Mouse (Mus musculus): ENCODE measurements around the gene Tsga10. TPM values are rescaled to one million over a fixed set of nuclear protein-coding genes. Genes with fewer than 3 reads are reported as not detected.
"Not testable (repeated sequence)": the region's sequence is repeated elsewhere in the genome, so short reads cannot be mapped to it uniquely, and the experiment has no call there.

The Tsga10 gene
- polyA plus RNA-seq, 2 experiments, result 0.83 to 1.4 TPM

DNA sequence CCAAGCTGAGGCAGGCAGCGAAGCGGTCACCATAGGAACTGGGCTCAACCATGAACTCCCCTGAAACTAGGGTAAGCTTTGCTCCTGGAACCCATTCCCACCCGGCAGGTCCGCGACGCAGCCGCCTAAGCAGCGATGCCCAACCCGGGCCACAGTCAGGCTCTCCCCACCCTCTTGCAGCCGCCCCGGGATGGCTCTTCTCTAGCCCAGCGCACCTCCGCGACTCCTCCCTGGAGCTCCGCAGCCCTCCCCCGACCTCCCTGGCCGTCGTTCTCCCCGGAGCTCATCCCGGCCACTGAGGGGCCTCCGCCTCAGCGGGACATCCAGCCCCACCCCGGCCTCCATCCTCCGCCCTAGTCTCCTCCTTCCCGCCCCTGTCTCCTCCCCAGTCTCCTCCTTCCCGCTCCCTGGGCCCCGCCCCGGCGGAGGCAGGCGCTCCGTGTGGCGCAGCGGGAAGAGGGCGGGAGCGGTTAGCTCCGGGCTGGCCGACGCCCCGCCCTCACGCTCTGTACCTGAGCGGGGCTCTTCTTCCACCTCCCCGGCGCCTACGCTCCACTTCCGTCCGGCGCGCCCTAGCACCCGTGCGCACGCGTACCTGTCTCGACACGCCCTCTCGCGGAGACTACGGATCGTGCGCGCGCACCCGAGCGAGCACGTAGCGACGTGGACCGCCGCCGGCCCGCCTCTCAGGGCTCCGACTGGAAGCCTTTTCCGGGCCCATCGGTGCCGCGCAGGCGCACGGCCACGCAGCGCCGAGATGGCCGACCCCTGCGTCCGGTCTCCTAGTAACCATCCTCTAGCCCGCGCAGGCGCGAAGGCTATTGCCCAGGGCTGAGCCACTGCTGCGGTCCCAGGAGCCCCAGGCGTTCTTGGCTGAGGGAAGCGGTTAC is 1.5 kb downstream of the Tsga10 start:
- Histone ChIP-seq H3K9me3 (ENCODE audit: control insufficient read depth, low read length) (no peaks in the 10 kb centered on the region), H3K9ac (replicated peaks) (peak overlapping the region; percentile 69), H3K27me3 (ENCODE audit: control insufficient read depth, insufficient read depth, low read length) (no peaks in the 10 kb centered on the region), H3K4me1 (replicated peaks; ENCODE audit: control insufficient read depth in 2 of 2, insufficient read depth in 2 of 2, low read length in 1 of 2) (peaks cover 9 to 16% of the 10 kb centered on the region in 2 experiments), H3K36me3 (replicated peaks; ENCODE audit: control insufficient read depth, insufficient read depth, low read depth) (no peaks in the 10 kb centered on the region), H3K4me2 (ENCODE audit: low read depth) (peak overlapping the region; percentile 98), H3K27ac (peak overlapping the region; percentile 68), H3K4me3 (ENCODE audit: insufficient read depth in 1 of 2, low read depth in 2 of 2, low read length in 2 of 2) (peak overlapping the region; percentile 64 to 89)
- TF ChIP-seq CTCF (IDR thresholded peaks at IDR 0.05; ENCODE audit: low read depth) (peak; percentile 55), EP300 (IDR thresholded peaks at IDR 0.05; ENCODE audit: low read depth) (no peak)
- WGBS (ENCODE audit: insufficient replicate concordance), result under 1% methylated on average over 90 of the region's 90 CpGs
- ATAC-seq (ENCODE audit: insufficient read depth), result peak; percentile 97
- peak; percentile 95 to 98 (median 97) for DNase-seq (ENCODE audit: low read depth in 3 of 3, low spot score in 3 of 3)

DNA sequence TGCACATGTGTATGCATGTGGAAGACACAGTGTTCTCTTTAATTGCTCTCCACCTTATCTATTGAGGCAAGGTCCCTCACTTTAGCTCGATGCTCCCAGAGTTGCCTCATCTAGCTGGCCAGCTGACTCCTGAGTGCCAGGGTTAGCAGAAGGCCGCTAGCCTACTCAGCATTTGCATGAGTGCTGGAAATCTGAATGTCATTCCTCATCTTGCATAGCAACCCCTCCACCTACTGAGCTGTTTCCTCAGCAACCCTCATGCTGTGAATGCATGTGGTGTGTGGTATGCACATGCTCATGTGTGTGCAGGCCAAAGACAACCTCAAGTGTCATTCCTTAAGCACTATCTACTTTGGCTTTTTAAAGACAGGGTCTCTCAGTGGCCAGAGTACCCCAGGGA is 15.5 kb downstream of the Tsga10 start:
- Histone ChIP-seq H3K4me3 (ENCODE audit: insufficient read depth in 1 of 2, low read depth in 2 of 2, low read length in 2 of 2) (no peak overlapping the region), H3K9ac (replicated peaks) (no peak overlapping the region), H3K27ac (no peak overlapping the region), H3K9me3 (ENCODE audit: control insufficient read depth, low read length) (no peaks in the 10 kb centered on the region), H3K36me3 (replicated peaks; ENCODE audit: control insufficient read depth, insufficient read depth, low read depth) (no peaks in the 10 kb centered on the region), H3K27me3 (ENCODE audit: control insufficient read depth, insufficient read depth, low read length) (no peaks in the 10 kb centered on the region), H3K4me2 (ENCODE audit: low read depth) (no peak overlapping the region), H3K4me1 (replicated peaks; ENCODE audit: control insufficient read depth in 2 of 2, insufficient read depth in 2 of 2, low read length in 1 of 2) (no peaks in the 10 kb centered on the region)
- 36% methylated on average over 2 of the region's 2 CpGs for WGBS (ENCODE audit: insufficient replicate concordance)
- TF ChIP-seq EP300 (IDR thresholded peaks at IDR 0.05; ENCODE audit: low read depth) (no peak), CTCF (IDR thresholded peaks at IDR 0.05; ENCODE audit: low read depth) (no peak)
- DNase-seq (ENCODE audit: low read depth in 3 of 3, low spot score in 3 of 3), result no peak
- ATAC-seq (ENCODE audit: insufficient read depth), result no peak

DNA sequence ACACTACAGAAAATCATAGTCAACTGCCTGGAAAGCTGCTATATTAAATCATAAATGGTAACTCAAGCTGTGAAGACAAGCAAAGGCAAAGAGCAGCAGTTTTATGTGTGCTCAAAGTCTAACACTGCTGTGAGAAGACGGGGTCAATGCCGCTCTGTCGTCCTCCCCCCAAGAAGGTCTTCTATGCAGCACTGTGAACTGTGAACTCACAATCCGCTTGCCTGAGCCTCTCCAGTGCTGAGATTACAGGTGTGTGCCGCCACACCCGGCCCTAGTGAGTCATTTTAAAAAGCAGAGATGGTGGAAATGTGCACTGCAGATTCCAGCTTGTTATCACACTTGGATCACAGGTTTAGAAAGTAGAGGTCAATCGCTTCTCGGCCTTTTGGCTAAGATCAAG is 19.4 kb downstream of the Tsga10 start:
- no peaks in the 10 kb centered on the region for H3K27me3 ChIP-seq (ENCODE audit: control insufficient read depth, insufficient read depth, low read length)
- no peaks in the 10 kb centered on the region for H3K4me1 ChIP-seq (replicated peaks; ENCODE audit: control insufficient read depth in 2 of 2, insufficient read depth in 2 of 2, low read length in 1 of 2)
- no peak for TF ChIP-seq CTCF (IDR thresholded peaks at IDR 0.05; ENCODE audit: low read depth)
- TF ChIP-seq EP300 (IDR thresholded peaks at IDR 0.05; ENCODE audit: low read depth), result no peak
- no peaks in the 10 kb centered on the region for H3K9me3 ChIP-seq (ENCODE audit: control insufficient read depth, low read length)
- H3K36me3 ChIP-seq (replicated peaks; ENCODE audit: control insufficient read depth, insufficient read depth, low read depth), result no peaks in the 10 kb centered on the region
- no peak overlapping the region for H3K27ac ChIP-seq
- H3K9ac ChIP-seq (replicated peaks), result no peak overlapping the region
- H3K4me3 ChIP-seq (ENCODE audit: insufficient read depth in 1 of 2, low read depth in 2 of 2, low read length in 2 of 2), result no peak overlapping the region
- H3K4me2 ChIP-seq (ENCODE audit: low read depth), result no peak overlapping the region
- DNase-seq (ENCODE audit: low read depth in 3 of 3, low spot score in 3 of 3) (no peak), ATAC-seq (ENCODE audit: insufficient read depth) (no peak)
- 64% methylated on average over 8 of the region's 8 CpGs for WGBS (ENCODE audit: insufficient replicate concordance)

DNA sequence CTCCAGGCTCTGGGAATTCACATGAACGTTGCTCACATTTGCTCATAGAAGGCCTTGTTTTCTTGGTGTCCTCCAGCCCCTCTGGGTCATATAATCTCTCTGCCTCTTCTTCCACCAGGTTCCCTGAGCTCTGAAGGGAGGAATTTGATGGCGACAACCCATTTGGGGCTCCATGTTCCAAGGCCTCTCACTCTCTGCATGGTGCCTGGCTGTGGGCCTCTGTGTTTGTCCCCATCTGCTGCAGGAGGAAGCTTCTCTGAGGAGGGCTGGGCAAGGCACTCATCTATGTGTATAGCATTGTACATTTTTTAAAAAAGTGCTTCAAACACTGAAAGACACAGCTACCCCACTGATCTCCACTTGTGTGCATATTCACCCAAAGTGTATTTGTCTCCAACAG is 34.5 kb downstream of the Tsga10 start:
- WGBS (ENCODE audit: insufficient replicate concordance), result 58% methylated on average over 2 of the region's 2 CpGs
- Histone ChIP-seq H3K4me2 (ENCODE audit: low read depth) (no peak overlapping the region), H3K27me3 (ENCODE audit: control insufficient read depth, insufficient read depth, low read length) (no peaks in the 10 kb centered on the region), H3K9me3 (ENCODE audit: control insufficient read depth, low read length) (no peaks in the 10 kb centered on the region), H3K27ac (no peak overlapping the region), H3K4me1 (replicated peaks; ENCODE audit: control insufficient read depth in 2 of 2, insufficient read depth in 2 of 2, low read length in 1 of 2) (no peaks in the 10 kb centered on the region), H3K36me3 (replicated peaks; ENCODE audit: control insufficient read depth, insufficient read depth, low read depth) (no peaks in the 10 kb centered on the region), H3K9ac (replicated peaks) (no peak overlapping the region), H3K4me3 (ENCODE audit: insufficient read depth in 1 of 2, low read depth in 2 of 2, low read length in 2 of 2) (no peak overlapping the region)
- ATAC-seq (ENCODE audit: insufficient read depth) (no peak), DNase-seq (ENCODE audit: low read depth in 3 of 3, low spot score in 3 of 3) (no peak)
- TF ChIP-seq EP300 (IDR thresholded peaks at IDR 0.05; ENCODE audit: low read depth) (no peak), CTCF (IDR thresholded peaks at IDR 0.05; ENCODE audit: low read depth) (no peak)

DNA sequence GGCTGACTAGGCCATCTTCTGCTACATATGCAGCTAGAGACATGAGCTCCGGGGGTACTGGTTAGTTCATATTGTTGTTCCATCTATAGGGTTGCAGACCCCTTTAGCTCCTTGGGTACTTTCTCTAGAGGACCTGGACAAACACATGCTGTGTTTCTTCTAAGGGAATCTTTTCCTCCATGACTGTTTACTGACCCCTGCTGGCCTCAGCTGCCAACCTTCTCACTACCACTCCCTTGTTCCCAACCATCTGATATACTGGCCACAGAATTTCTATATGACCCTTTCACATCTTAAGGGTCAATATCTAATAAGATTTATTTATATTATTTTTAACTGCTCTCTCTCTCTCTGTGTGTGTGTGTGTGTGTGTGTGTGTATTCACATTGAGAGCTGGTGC is 63.9 kb downstream of the Tsga10 start:
- ATAC-seq (ENCODE audit: insufficient read depth); H3K4me1 ChIP-seq (replicated peaks; ENCODE audit: control insufficient read depth in 2 of 2, insufficient read depth in 2 of 2, low read length in 1 of 2): not testable (repeated sequence)
- 73% methylated on average over 1 of the region's 1 CpGs for WGBS (ENCODE audit: insufficient replicate concordance)

More for the DNA sequence above, 63.9 kb downstream of the Tsga10 start:
- H3K9ac ChIP-seq (replicated peaks); H3K9me3 ChIP-seq (ENCODE audit: control insufficient read depth, low read length); H3K4me2 ChIP-seq (ENCODE audit: low read depth); H3K36me3 ChIP-seq (replicated peaks; ENCODE audit: control insufficient read depth, insufficient read depth, low read depth); H3K4me3 ChIP-seq (ENCODE audit: insufficient read depth in 1 of 2, low read depth in 2 of 2, low read length in 2 of 2); DNase-seq (ENCODE audit: low read depth in 3 of 3, low spot score in 3 of 3); H3K27ac ChIP-seq; H3K27me3 ChIP-seq (ENCODE audit: control insufficient read depth, insufficient read depth, low read length): not testable (repeated sequence)
- TF ChIP-seq CTCF (IDR thresholded peaks at IDR 0.05; ENCODE audit: low read depth), result peak; percentile 21; the same call in 1 of the 2 replicates
